Mouse (Mus musculus) lung, embryonic 14.5 days (tissue): ENCODE measurements around the gene Slc13a2. TPM values are rescaled to one million over a fixed set of nuclear protein-coding genes. Genes with fewer than 3 reads are reported as not detected.

Experiments
- ATAC-seq: fragments of 200-750 bp; cut with Nextera tagmentation; 2 replicates; pipeline ENCODE4 v1.8.0; 2017; ENCODE audit warnings: mild to moderate bottlenecking, moderate TSS enrichment, moderate library complexity; ENCODE audit not compliant: insufficient read depth
- DNase-seq: peaks from one replicate; pipeline ENCODE4 v3.0.0-alpha.2; 2015
- H3K27ac ChIP-seq: fragments of 300-500 bp; sonication (generic); 2 replicates; pipeline ENCODE4 v1.5.1; 2014; ENCODE audit warnings: low read depth, mild to moderate bottlenecking, moderate library complexity
- H3K27me3 ChIP-seq: fragments of 300-500 bp; sonication (generic); 2 replicates; pipeline ENCODE4 v1.6.1; 2014; ENCODE audit warnings: low read length, control low read depth; ENCODE audit not compliant: insufficient read depth
- H3K36me3 ChIP-seq: fragments of 300-500 bp; sonication (generic); 2 replicates; pipeline ENCODE4 v1.6.1; 2014; ENCODE audit warnings: control low read depth; ENCODE audit not compliant: insufficient read depth
- H3K4me1 ChIP-seq: fragments of 300-500 bp; sonication (generic); 2 replicates; pipeline ENCODE4 v1.6.1; 2014; ENCODE audit warnings: antibody characterized with exemption, control low read depth; ENCODE audit not compliant: insufficient read depth
- H3K4me2 ChIP-seq: fragments of 300-500 bp; sonication (generic); 2 replicates; pipeline ENCODE4 v1.6.1; 2014; ENCODE audit warnings: mild to moderate bottlenecking
- H3K4me3 ChIP-seq: fragments of 300-500 bp; sonication (generic); 2 replicates; pipeline ENCODE4 v1.5.1; 2014; ENCODE audit warnings: low read depth, low read length
- H3K9ac ChIP-seq: fragments of 300-500 bp; sonication (generic); 2 replicates; pipeline ENCODE4 v1.6.1; 2014
- H3K9me3 ChIP-seq: fragments of 300-500 bp; sonication (generic); 2 replicates; pipeline ENCODE4 v1.6.1; 2016; ENCODE audit warnings: low read depth, low read length, control low read depth
- CTCF ChIP-seq: IDR thresholded peaks from 2 replicates; pipeline ENCODE4 v1.5.1; 2016; ENCODE audit warnings: antibody characterized with exemption, low read depth
- WGBS: fragments of 180-500 bp; shearing (Covaris S2); extraction: QIAGEN DNeasy Blood & Tissue Kit; methylation state at CpG from one replicate; pipeline ENCODE4 v1.1.7; 2014; 5-methylcytosine and 5-hydroxymethylcytosine counted together
- polyA plus RNA-seq: library from polyadenylated mRNA; unstranded; fragments of >200 nt; fragmentation: Nextera tagmentation; extraction: Ambion mirVana; gene quantifications from 2 replicates; pipeline ENCODE4 v1.2.1, GENCODE M21; 2014

Slc13a2 gene
- polyA plus RNA-seq, 1 experiment from 2014 or later = not detected

DNA sequence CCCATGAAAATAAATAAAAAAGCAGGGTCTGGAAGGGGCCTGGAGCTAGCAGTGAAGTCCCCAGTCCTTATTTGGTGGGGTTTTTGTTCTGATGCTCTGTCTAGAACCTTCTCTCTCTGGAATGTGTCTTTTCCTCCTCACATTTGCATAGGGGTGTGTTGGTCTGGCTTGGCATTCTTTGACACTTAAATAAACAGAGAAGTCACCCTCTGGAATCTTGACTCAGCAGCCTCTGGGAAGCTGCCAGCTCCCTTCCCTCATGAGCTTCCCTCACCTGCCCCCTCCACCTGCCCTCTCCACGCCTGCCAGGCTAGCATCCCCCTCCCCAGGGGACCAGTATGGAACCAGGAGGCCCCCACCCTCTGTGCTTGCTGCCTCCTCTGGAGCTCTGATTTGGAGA, 51.6 kb downstream of the Slc13a2 start:
- Histone ChIP-seq H3K36me3 (no peaks in the 10 kb centered on the region), H3K9ac (no peak overlapping the region), H3K4me2 (no peak overlapping the region), H3K4me1 (no peaks in the 10 kb centered on the region), H3K27me3 (no peaks in the 10 kb centered on the region), H3K27ac (no peak overlapping the region), H3K9me3 (no peaks in the 10 kb centered on the region), H3K4me3 (no peak overlapping the region)
- ATAC-seq (no peak), DNase-seq (peak; percentile 56)
- no peak for TF ChIP-seq CTCF
- 53% methylated on average over 1 of the region's 1 CpGs for WGBS

DNA sequence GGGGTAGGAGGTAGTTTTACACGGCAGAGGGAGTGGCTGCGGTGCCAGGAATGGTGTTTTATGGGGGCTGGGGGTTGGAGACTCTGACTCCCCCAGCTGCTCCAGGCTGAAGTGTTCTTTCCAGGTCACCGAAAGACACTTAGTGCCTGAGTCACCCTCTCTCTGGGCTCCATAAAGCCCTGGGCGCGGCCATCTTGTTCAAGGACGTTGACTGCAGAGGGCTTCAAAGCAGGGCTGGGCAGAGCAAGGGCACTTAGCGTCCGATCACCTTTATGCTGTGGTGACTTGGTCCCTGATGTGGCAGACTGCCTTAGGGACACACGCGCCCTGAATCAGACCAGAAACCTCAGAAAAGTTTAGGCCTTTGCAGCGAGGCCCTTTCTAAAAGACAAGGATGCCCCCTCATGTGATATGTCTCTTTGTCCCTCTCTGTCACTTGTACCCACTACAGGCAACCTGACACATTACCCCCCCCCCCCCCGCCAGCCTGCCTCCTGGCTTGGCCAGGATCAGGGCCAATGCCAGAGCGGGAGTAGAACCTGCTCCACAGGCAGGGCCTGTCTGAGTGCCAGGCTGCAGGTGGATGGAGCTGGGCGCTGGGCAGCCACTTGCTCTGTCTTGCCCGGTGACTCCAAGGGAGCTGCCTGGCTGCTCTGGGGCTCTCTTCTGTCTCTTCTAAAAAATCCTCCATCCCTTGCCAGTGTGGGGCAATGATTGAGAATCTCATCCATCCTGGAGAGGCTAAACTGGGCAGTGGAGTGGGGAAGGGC, 54.4 kb downstream of the Slc13a2 start:
- Histone ChIP-seq H3K9ac (no peak overlapping the region), H3K9me3 (no peaks in the 10 kb centered on the region), H3K27me3 (no peaks in the 10 kb centered on the region), H3K36me3 (no peaks in the 10 kb centered on the region), H3K27ac (no peak overlapping the region), H3K4me1 (no peaks in the 10 kb centered on the region), H3K4me3 (no peak overlapping the region), H3K4me2 (no peak overlapping the region)
- DNase-seq (no peak), ATAC-seq (no peak)
- 85% methylated on average over 15 of the region's 15 CpGs for WGBS
- no peak for TF ChIP-seq CTCF

- no peak overlapping the region for H3K4me3 ChIP-seq
- WGBS = 18% methylated on average over 8 of the region's 8 CpGs
- TF ChIP-seq CTCF = no peak
- no peaks in the 10 kb centered on the region for H3K9me3 ChIP-seq
- H3K27ac ChIP-seq = no peak overlapping the region
- no peaks in the 10 kb centered on the region for H3K4me1 ChIP-seq
- ATAC-seq (no peak), DNase-seq (no peak)
- H3K9ac ChIP-seq = no peak overlapping the region
- no peaks in the 10 kb centered on the region for H3K27me3 ChIP-seq
- no peak overlapping the region for H3K4me2 ChIP-seq
- H3K36me3 ChIP-seq = no peaks in the 10 kb centered on the region
Measured at GRCm38 (mm10) chr11:78364103-78364502, 57.9 kb downstream of the Slc13a2 start.

DNA sequence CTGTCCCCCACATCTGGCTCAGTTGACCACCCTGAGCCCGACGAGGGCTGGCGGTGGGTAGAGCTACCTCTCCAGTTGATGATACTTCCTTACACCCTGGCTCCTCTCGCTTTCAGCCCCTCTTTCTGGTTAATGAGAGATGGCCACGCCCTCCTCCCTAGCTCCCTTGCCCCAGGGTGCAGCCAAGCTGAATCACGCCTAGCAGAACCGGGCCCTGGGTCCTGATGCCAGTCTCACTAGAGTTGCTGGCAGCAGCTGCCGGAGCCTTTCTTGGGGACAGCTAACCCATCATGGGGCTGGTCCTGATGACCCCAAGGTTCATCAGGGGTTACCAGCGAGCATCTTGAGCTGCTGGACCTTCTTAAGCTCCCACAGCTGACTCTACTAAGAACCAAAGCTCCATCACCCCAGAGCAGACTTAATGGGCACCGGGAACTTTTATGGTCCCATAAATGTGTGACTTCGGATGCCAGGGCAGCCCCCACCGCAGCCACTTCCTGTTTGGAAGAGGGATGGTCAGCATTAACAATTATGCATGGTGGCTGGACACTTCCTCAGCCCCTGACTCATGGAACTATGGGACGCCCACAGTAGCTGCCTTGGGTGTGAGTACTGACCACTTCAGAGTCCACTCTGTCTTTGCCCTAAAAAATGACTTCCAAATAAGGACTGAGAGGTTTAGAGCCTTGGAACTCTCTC, 58.6 kb downstream of the Slc13a2 start:
- TF ChIP-seq CTCF = no peak
- DNase-seq (no peak), ATAC-seq (no peak)
- no peak overlapping the region for H3K27ac ChIP-seq
- H3K4me2 ChIP-seq = no peak overlapping the region
- no peak overlapping the region; the same call in 1 of the 2 replicates for H3K9ac ChIP-seq
- H3K36me3 ChIP-seq = no peaks in the 10 kb centered on the region
- H3K27me3 ChIP-seq = no peaks in the 10 kb centered on the region
- H3K9me3 ChIP-seq = no peaks in the 10 kb centered on the region
- no peaks in the 10 kb centered on the region for H3K4me1 ChIP-seq
- 76% methylated on average over 13 of the region's 13 CpGs for WGBS
- no peak overlapping the region for H3K4me3 ChIP-seq

GRCm38 (mm10) chr11:78360789-78361131, 61.3 kb downstream of the Slc13a2 start:
- no peak for DNase-seq
- H3K9ac ChIP-seq = no peak overlapping the region
- no peak overlapping the region for H3K27ac ChIP-seq
- ATAC-seq = 0 out of 2 replicates have a peak, but pooled peaks have one; percentile 3
- H3K4me3 ChIP-seq = peak overlapping the region; percentile 36; the same call in 1 of the 2 replicates
- H3K4me2 ChIP-seq = peak overlapping the region; percentile 70
- no peaks in the 10 kb centered on the region for H3K4me1 ChIP-seq
- no peaks in the 10 kb centered on the region for H3K9me3 ChIP-seq
- TF ChIP-seq CTCF = no peak
- 65% methylated on average over 2 of the region's 2 CpGs for WGBS
- no peaks in the 10 kb centered on the region for H3K27me3 ChIP-seq
- no peaks in the 10 kb centered on the region for H3K36me3 ChIP-seq

DNA sequence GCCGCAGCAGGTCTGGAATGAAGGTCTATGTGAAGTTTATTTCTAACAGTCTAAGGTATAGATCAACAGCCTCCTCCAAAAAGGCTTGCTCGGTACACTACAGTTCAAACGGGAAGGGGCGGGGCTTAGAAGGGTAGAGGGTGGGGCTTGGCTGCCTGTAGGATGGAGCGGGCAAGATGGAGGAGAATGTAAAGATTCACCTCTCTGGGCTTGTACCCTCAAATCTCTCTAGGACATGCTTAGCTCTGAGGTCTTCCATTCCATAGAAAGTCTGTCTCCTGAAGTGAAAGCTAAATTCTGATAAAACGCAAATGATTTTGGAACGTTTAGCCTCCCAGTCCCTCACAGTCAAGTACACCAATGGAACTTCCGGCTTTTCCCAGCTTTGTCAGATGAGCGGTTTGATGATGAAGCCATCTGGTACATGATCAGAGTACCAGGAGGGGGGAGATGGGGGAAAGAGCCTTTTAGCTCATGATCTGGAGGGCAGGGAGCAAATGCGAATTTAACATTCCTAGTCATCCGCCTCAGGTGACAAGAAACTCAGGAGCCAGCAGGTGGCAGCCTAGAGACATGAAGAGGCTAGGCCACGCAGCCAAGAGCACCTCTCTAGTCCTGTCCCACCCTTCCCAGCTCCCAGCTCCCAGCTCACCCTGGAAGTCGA, 61.8 kb downstream of the Slc13a2 start:
- peak overlapping the region; percentile 70 for H3K4me2 ChIP-seq
- H3K4me1 ChIP-seq = no peaks in the 10 kb centered on the region
- peak overlapping the region; percentile 36 for H3K4me3 ChIP-seq
- 9% methylated on average over 13 of the region's 13 CpGs for WGBS
- ATAC-seq = peak; percentile 78
- peak; percentile 89 for DNase-seq
- H3K9me3 ChIP-seq = no peaks in the 10 kb centered on the region
- H3K36me3 ChIP-seq = no peaks in the 10 kb centered on the region
- no peak overlapping the region for H3K9ac ChIP-seq
- no peak overlapping the region for H3K27ac ChIP-seq
- no peaks in the 10 kb centered on the region for H3K27me3 ChIP-seq
- peak; percentile 78 for TF ChIP-seq CTCF
